Mouse (Mus musculus) thymus, postnatal 36 days (tissue): ENCODE results near the gene Kyat1.
A peak's percentile ranks its signal among the peaks of the same experiment; 100 is the strongest.
"Not testable (repeated sequence)": the region's sequence is repeated elsewhere in the genome, so short reads cannot be mapped to it uniquely, and the experiment has no call there.

Experiments used
- DNase-seq, 2 experiments: peaks; one replicate each; pipeline ENCODE4 v3.0.0; 2022; ENCODE audit warnings: mixed read lengths in 2 of 2

The Kyat1 gene

GRCm38 (mm10) chr2:30212951-30213350, 7.3 kb upstream of the Kyat1 start:
- DNase-seq, result no peak

GRCm38 (mm10) chr2:30212169-30212545, 6.5 kb upstream of the Kyat1 start:
- no peak for DNase-seq

- no peak for DNase-seq
Measured at GRCm38 (mm10) chr2:30211408-30212168, 5.9 kb upstream of the Kyat1 start.

GRCm38 (mm10) chr2:30207886-30208285, 2.2 kb upstream of the Kyat1 start:
- no peak for DNase-seq

GRCm38 (mm10) chr2:30207401-30207800, 1.8 kb upstream of the Kyat1 start:
- DNase-seq, result no peak

GRCm38 (mm10) chr2:30205255-30205628, 405 bp downstream of the Kyat1 start:
- DNase-seq, result peak in 1 of 2 experiments; percentile 19

GRCm38 (mm10) chr2:30203439-30203838, 2.2 kb downstream of the Kyat1 start:
- DNase-seq, result peak; percentile 25 to 28

- DNase-seq, result no peak
Measured at GRCm38 (mm10) chr2:30200388-30200925, 5.2 kb downstream of the Kyat1 start.

- DNase-seq, result no peak
Measured at GRCm38 (mm10) chr2:30199984-30200383, 5.7 kb downstream of the Kyat1 start.

- DNase-seq, result no peak
Measured at GRCm38 (mm10) chr2:30198021-30198420, 7.6 kb downstream of the Kyat1 start.

- DNase-seq, result no peak
Measured at GRCm38 (mm10) chr2:30194656-30195055, 11.0 kb downstream of the Kyat1 start.

- DNase-seq, result no peak
Measured at GRCm38 (mm10) chr2:30191790-30192580, 13.7 kb downstream of the Kyat1 start.

GRCm38 (mm10) chr2:30185681-30186080, 20.0 kb downstream of the Kyat1 start:
- no peak for DNase-seq

GRCm38 (mm10) chr2:30185276-30185675, 20.4 kb downstream of the Kyat1 start:
- no peak for DNase-seq

- no peak for DNase-seq
Measured at GRCm38 (mm10) chr2:30183721-30184120, 21.9 kb downstream of the Kyat1 start.

GRCm38 (mm10) chr2:30182424-30182823, 23.2 kb downstream of the Kyat1 start:
- no peak for DNase-seq

- not testable (repeated sequence) for DNase-seq
Measured at GRCm38 (mm10) chr2:30178711-30179110, 26.9 kb downstream of the Kyat1 start.

- DNase-seq, result peak; percentile 91 to 93
Measured at GRCm38 (mm10) chr2:30177700-30178675, 27.7 kb downstream of the Kyat1 start, which contains the start of gene Spout1. Gene Spout1 (minus strand): TSS chr2:30178459.

- no peak for DNase-seq
Measured at GRCm38 (mm10) chr2:30176561-30176960, 29.1 kb downstream of the Kyat1 start.

GRCm38 (mm10) chr2:30175897-30176296, 29.8 kb downstream of the Kyat1 start:
- no peak for DNase-seq

- no peak for DNase-seq
Measured at GRCm38 (mm10) chr2:30173541-30174240, 32.0 kb downstream of the Kyat1 start.

GRCm38 (mm10) chr2:30171997-30172382, 33.7 kb downstream of the Kyat1 start:
- no peak for DNase-seq
